Mouse (Mus musculus) E14TG2a.4 (cell line): ENCODE results near the gene Gtdc1.

ENCODE experiments used
- H3K27me3 ChIP-seq: 2 replicates; pipeline ENCODE4 v1.6.1; 2014; ENCODE audit warnings: low read length, control low read depth; ENCODE audit not compliant: insufficient read depth
- H3K36me3 ChIP-seq: 2 replicates; pipeline ENCODE4 v1.6.1; 2014; ENCODE audit warnings: low read length, control low read depth; ENCODE audit not compliant: insufficient read depth
- H3K4me1 ChIP-seq: replicated peaks from 2 replicates; pipeline ENCODE4 v1.6.1; 2014; ENCODE audit warnings: low read depth, low read length, control low read depth
- H3K4me3 ChIP-seq: replicated peaks from 2 replicates; pipeline ENCODE4 v1.5.1; 2014; ENCODE audit warnings: mild to moderate bottlenecking, low read length
- H3K9me3 ChIP-seq: 2 replicates; pipeline ENCODE4 v1.6.1; 2014; ENCODE audit warnings: low read length, control low read depth
- CTCF ChIP-seq: conservative IDR thresholded peaks from 2 replicates; pipeline ENCODE4 v1.5.1; 2014; ENCODE audit warnings: low read length
- NANOG ChIP-seq: IDR thresholded peaks from 2 replicates; pipeline ENCODE4 v1.6.1; 2014; ENCODE audit warnings: borderline replicate concordance, low read length, mixed read lengths
- POU5F1 ChIP-seq: IDR thresholded peaks from 2 replicates; pipeline ENCODE4 v1.6.1; 2014; ENCODE audit warnings: low read length, borderline replicate concordance

The Gtdc1 gene

DNA sequence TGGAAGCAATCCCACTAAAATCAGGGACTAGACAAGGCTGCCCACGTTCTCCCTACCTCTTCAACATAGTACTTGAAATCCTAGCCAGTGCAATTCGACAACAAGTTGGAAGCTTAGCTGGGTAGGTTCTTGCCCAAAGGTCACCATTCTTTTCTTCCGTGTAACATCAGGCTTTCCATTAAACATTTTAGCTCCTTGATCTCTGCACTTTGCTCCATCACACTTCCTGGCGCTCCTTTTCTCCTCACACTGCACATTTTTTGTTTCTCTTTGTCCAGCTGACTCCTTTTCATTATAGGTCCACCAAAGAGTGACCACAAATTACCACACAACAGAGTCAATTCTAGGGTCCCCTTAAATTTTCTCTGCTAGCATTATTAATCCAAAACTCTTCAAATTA, 144.7 kb downstream of the Gtdc1 start:
- no peaks in the 10 kb centered on the region for H3K27me3 ChIP-seq
- no peak overlapping the region for H3K4me3 ChIP-seq
- TF ChIP-seq POU5F1: no peak
- peaks cover 26% of the 10 kb centered on the region for H3K9me3 ChIP-seq
- H3K36me3 ChIP-seq: no peaks in the 10 kb centered on the region
- H3K4me1 ChIP-seq: no peaks in the 10 kb centered on the region

- TF ChIP-seq POU5F1 (no peak; the same call in 1 of the 2 replicates), NANOG (no peak; the same call in 1 of the 2 replicates), CTCF (no peak)
- Histone ChIP-seq H3K4me1 (no peaks in the 10 kb centered on the region), H3K4me3 (no peak overlapping the region), H3K36me3 (no peaks in the 10 kb centered on the region), H3K9me3 (peaks cover 26% of the 10 kb centered on the region), H3K27me3 (no peaks in the 10 kb centered on the region)
These were observed 146.5 kb downstream of the Gtdc1 start for GRCm38 (mm10) chr2:44780961-44781360.

- H3K4me1 ChIP-seq: no peaks in the 10 kb centered on the region
- H3K27me3 ChIP-seq: no peaks in the 10 kb centered on the region
- H3K9me3 ChIP-seq: no peaks in the 10 kb centered on the region
- H3K36me3 ChIP-seq: no peaks in the 10 kb centered on the region
- no peak overlapping the region for H3K4me3 ChIP-seq
- TF ChIP-seq POU5F1 (no peak), CTCF (no peak), NANOG (no peak)
These were observed 163.6 kb downstream of the Gtdc1 start for GRCm38 (mm10) chr2:44763898-44764297.

- no peaks in the 10 kb centered on the region for H3K36me3 ChIP-seq
- H3K4me1 ChIP-seq: no peaks in the 10 kb centered on the region
- no peak overlapping the region for H3K4me3 ChIP-seq
- TF ChIP-seq CTCF (no peak), POU5F1 (no peak), NANOG (no peak)
- H3K27me3 ChIP-seq: no peaks in the 10 kb centered on the region
- H3K9me3 ChIP-seq: no peaks in the 10 kb centered on the region
These were observed 190.8 kb downstream of the Gtdc1 start for GRCm38 (mm10) chr2:44736618-44737017.

DNA sequence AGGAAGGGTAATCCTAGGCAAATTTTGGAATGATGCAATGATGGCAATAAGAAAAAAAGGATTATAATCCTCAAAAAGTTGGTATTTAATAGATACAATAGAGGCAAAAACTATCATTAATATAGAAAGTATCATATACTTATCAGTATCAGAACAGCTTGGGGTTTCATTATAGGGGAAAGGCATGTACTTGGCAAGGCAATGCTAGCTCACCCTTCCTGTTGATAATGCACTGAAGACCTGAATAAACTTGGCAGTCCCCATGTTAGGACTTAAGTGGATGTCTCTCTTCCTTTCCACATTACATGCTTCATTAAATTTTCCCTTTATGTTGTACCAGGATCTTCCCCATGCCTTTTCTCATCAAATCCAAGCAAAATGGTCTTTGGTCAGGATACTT, 206.0 kb downstream of the Gtdc1 start:
- TF ChIP-seq POU5F1 (no peak), NANOG (no peak), CTCF (no peak)
- H3K36me3 ChIP-seq: no peaks in the 10 kb centered on the region
- no peaks in the 10 kb centered on the region for H3K9me3 ChIP-seq
- no peaks in the 10 kb centered on the region for H3K27me3 ChIP-seq
- H3K4me1 ChIP-seq: no peaks in the 10 kb centered on the region
- no peak overlapping the region for H3K4me3 ChIP-seq

GRCm38 (mm10) chr2:44705883-44706615, 221.4 kb downstream of the Gtdc1 start:
- H3K4me3 ChIP-seq: no peak overlapping the region
- H3K27me3 ChIP-seq: no peaks in the 10 kb centered on the region
- H3K36me3 ChIP-seq: no peaks in the 10 kb centered on the region
- H3K9me3 ChIP-seq: no peaks in the 10 kb centered on the region
- H3K4me1 ChIP-seq: no peaks in the 10 kb centered on the region
- TF ChIP-seq POU5F1: no peak
- TF ChIP-seq NANOG: no peak
- TF ChIP-seq CTCF: no peak

DNA sequence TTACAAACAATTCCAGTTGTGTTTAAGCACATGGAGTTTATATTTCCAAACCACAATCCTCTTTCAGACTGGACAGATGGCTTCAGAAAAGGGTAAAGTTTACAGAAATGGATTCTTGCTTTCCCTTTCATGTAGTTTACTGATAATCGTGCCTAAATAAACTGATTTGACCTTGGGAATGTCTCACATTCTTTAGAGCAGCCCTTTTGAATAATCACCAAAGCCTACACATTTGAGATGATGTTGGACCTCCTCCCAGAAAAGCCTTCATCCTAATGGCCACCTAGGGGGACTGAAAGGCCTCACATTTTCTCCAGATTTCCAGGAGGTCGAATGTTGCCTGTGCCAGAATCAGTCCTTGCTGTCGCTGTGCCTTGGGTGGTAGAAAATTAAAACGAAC, 227.2 kb downstream of the Gtdc1 start:
- Histone ChIP-seq H3K4me3 (no peak overlapping the region), H3K9me3 (no peaks in the 10 kb centered on the region), H3K27me3 (no peaks in the 10 kb centered on the region), H3K36me3 (no peaks in the 10 kb centered on the region), H3K4me1 (0 out of 2 replicates have a peak, but pooled peaks cover 6% of the 10 kb centered on the region)
- TF ChIP-seq POU5F1: no peak
- TF ChIP-seq CTCF: no peak
- no peak for TF ChIP-seq NANOG

- no peaks in the 10 kb centered on the region for H3K9me3 ChIP-seq
- no peak overlapping the region for H3K4me3 ChIP-seq
These were observed 231.0 kb downstream of the Gtdc1 start for GRCm38 (mm10) chr2:44696441-44696840.

GRCm38 (mm10) chr2:44693898-44694297, 233.6 kb downstream of the Gtdc1 start:
- Histone ChIP-seq H3K27me3 (no peaks in the 10 kb centered on the region), H3K36me3 (no peaks in the 10 kb centered on the region), H3K9me3 (no peaks in the 10 kb centered on the region), H3K4me1 (no peaks in the 10 kb centered on the region), H3K4me3 (no peak overlapping the region)
- no peak for TF ChIP-seq CTCF
- TF ChIP-seq POU5F1: no peak
- TF ChIP-seq NANOG: no peak

More at GRCm38 (mm10) chr2:44696441-44696840, 231.0 kb downstream of the Gtdc1 start:
- TF ChIP-seq NANOG (no peak), CTCF (no peak), POU5F1 (no peak)
- Histone ChIP-seq H3K4me1 (0 out of 2 replicates have a peak, but pooled peaks cover 6% of the 10 kb centered on the region), H3K36me3 (no peaks in the 10 kb centered on the region), H3K27me3 (no peaks in the 10 kb centered on the region)
